Mouse (Mus musculus) heart, embryonic 13.5 days (tissue): ENCODE data around the gene Fam210b. TPM values are rescaled to one million over a fixed set of nuclear protein-coding genes. Genes with fewer than 3 reads are reported as not detected.

Source experiments
- ATAC-seq: fragments of 200-750 bp; cut with Nextera tagmentation; 2 replicates; pipeline ENCODE4 v1.8.0; 2017; ENCODE audit warnings: moderate TSS enrichment; ENCODE audit not compliant: insufficient number of reproducible peaks, low FRiP score, low TSS enrichment; ENCODE audit errors: extremely low read depth
- H3K27ac ChIP-seq: fragments of 300-500 bp; sonication (generic); replicated peaks from 2 replicates; pipeline ENCODE4 v1.5.1; 2015; ENCODE audit warnings: moderate library complexity, mild to moderate bottlenecking, inconsistent platforms
- H3K27me3 ChIP-seq: fragments of 300-500 bp; sonication (generic); replicated peaks from 2 replicates; pipeline ENCODE4 v1.6.1; 2015; ENCODE audit warnings: mild to moderate bottlenecking, inconsistent platforms
- H3K36me3 ChIP-seq: fragments of 300-500 bp; sonication (generic); 2 replicates; pipeline ENCODE4 v1.6.1; 2015; ENCODE audit warnings: mild to moderate bottlenecking, inconsistent platforms
- H3K4me1 ChIP-seq: fragments of 300-500 bp; sonication (generic); 2 replicates; pipeline ENCODE4 v1.6.1; 2015; ENCODE audit warnings: inconsistent platforms
- H3K4me2 ChIP-seq: fragments of 300-500 bp; sonication (generic); 2 replicates; pipeline ENCODE4 v1.6.1; 2015; ENCODE audit warnings: inconsistent platforms, mild to moderate bottlenecking, moderate library complexity
- H3K4me3 ChIP-seq: fragments of 300-500 bp; sonication (generic); 2 replicates; pipeline ENCODE4 v1.5.1; 2015; ENCODE audit warnings: moderate library complexity, mild to moderate bottlenecking, inconsistent platforms
- H3K9ac ChIP-seq: fragments of 300-500 bp; sonication (generic); 2 replicates; pipeline ENCODE4 v1.6.1; 2015; ENCODE audit warnings: inconsistent platforms, mild to moderate bottlenecking, moderate library complexity
- H3K9me3 ChIP-seq: fragments of 300-500 bp; sonication (generic); 2 replicates; pipeline ENCODE4 v1.6.1; 2016; ENCODE audit warnings: inconsistent platforms
- WGBS: fragments of 180-500 bp; shearing (Covaris S2); methylation state at CpG from one replicate; pipeline ENCODE4 v1.1.7; 2015; ENCODE audit warnings: mixed read lengths; 5-methylcytosine and 5-hydroxymethylcytosine counted together
- polyA plus RNA-seq: library from polyadenylated mRNA; unstranded; fragments of >200 nt; fragmentation: Nextera tagmentation; extraction: Ambion mirVana; gene quantifications from 2 replicates; pipeline ENCODE4 v1.2.1, GENCODE M21; 2015

The Fam210b gene
- polyA plus RNA-seq, 1 experiment from 2014 or later, result 19.2 TPM

GRCm38 (mm10) chr2:172350773-172351172, 5.4 kb downstream of the Fam210b start:
- 57% methylated on average over 8 of the region's 8 CpGs for WGBS
- no peak for ATAC-seq
- H3K36me3 ChIP-seq, result peaks cover 35% of the 10 kb centered on the region
- no peak overlapping the region for H3K27ac ChIP-seq
- H3K4me1 ChIP-seq, result peaks cover 42% of the 10 kb centered on the region
- H3K4me2 ChIP-seq, result peak overlapping the region; percentile 91
- H3K4me3 ChIP-seq, result peak overlapping the region; percentile 77
- H3K9ac ChIP-seq, result peak overlapping the region; percentile 64; the same call in 1 of the 2 replicates
- no peaks in the 10 kb centered on the region for H3K9me3 ChIP-seq
- no peaks in the 10 kb centered on the region for H3K27me3 ChIP-seq

DNA sequence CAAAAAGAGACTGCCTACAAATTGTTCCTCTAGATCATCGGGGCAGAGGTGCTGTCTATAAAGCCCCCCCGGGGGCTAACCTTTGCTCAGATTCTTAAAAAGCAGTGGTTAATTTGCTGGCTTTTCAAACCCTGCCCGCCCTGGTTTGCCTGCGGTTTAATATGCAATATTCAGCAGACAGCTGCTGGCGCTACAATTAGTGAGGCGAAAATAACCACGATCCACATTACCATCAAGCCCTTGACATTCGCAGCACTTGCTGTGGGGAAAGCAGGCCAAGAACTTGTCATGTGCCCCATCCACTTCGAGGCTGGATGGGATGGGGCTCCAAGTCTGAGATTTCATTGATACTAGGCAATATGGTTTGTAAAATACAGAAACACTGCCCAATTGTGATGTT, 7.9 kb downstream of the Fam210b start:
- Histone ChIP-seq H3K27ac (no peak overlapping the region), H3K27me3 (no peaks in the 10 kb centered on the region), H3K4me2 (no peak overlapping the region), H3K9ac (no peak overlapping the region), H3K36me3 (peaks cover 60% of the 10 kb centered on the region), H3K4me3 (no peak overlapping the region), H3K9me3 (no peaks in the 10 kb centered on the region), H3K4me1 (peaks cover 23% of the 10 kb centered on the region)
- 81% methylated on average over 9 of the region's 9 CpGs for WGBS
- no peak for ATAC-seq

DNA sequence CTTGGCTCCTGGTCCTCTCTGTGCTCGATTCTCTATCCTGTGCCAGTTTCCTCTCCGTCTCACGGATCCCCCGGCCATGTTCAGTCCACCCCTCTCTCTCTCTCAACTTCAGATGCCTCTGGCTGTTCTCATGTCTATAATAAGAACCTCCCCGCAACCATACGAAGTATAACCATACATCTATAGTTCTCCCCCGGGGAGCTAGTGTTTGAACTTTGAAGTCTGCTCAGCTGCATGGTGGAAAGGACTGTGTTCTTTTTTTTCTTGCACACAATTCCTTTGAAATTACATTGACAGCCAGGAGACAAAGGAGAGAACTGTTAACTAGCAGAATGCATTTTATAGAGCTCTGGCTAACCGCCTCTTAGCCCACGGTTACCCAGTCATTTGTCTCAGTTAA, 9.4 kb downstream of the Fam210b start:
- Histone ChIP-seq H3K36me3 (peaks cover 75% of the 10 kb centered on the region), H3K4me1 (peaks cover 14% of the 10 kb centered on the region), H3K27me3 (no peaks in the 10 kb centered on the region), H3K27ac (no peak overlapping the region), H3K9ac (no peak overlapping the region), H3K4me2 (no peak overlapping the region), H3K4me3 (no peak overlapping the region), H3K9me3 (no peaks in the 10 kb centered on the region)
- 85% methylated on average over 9 of the region's 9 CpGs for WGBS
- ATAC-seq, result no peak

GRCm38 (mm10) chr2:172355833-172356232, 10.5 kb downstream of the Fam210b start:
- no peak overlapping the region for H3K27ac ChIP-seq
- no peak overlapping the region for H3K4me3 ChIP-seq
- no peak for ATAC-seq
- H3K36me3 ChIP-seq, result peaks cover 86% of the 10 kb centered on the region
- 82% methylated on average over 5 of the region's 5 CpGs for WGBS
- no peak overlapping the region for H3K9ac ChIP-seq
- no peaks in the 10 kb centered on the region for H3K9me3 ChIP-seq
- no peaks in the 10 kb centered on the region for H3K27me3 ChIP-seq
- no peak overlapping the region for H3K4me2 ChIP-seq
- H3K4me1 ChIP-seq, result peaks cover 4% of the 10 kb centered on the region

DNA sequence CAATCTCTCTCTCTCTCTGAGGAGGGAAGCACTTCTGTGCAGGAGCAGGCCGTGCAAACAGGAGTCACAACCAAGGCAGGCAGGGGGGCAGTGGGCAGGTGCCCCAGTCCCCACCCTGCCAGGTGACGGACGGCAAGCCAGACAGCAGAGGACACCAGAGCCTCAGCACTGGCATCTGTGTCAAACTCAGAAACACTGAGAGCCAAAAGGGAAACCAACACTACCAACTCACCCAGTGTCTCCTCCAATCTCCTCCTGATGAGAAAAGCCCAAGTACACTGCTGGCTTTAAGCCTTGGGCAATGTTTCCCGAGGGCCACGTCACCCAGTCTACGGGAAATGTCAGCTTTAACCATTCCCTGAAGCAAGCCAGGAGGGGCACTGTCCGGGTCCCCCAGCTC, 17.8 kb downstream of the Fam210b start:
- H3K4me2 ChIP-seq, result no peak overlapping the region
- H3K4me3 ChIP-seq, result no peak overlapping the region
- no peak for ATAC-seq
- H3K9ac ChIP-seq, result no peak overlapping the region
- whole genome bisulfite sequencing, result 82% methylated on average over 7 of the region's 7 CpGs
- H3K36me3 ChIP-seq, result peaks cover 100% of the 10 kb centered on the region
- H3K4me1 ChIP-seq, result peaks cover 13% of the 10 kb centered on the region
- no peak overlapping the region for H3K27ac ChIP-seq
- no peaks in the 10 kb centered on the region for H3K9me3 ChIP-seq
- H3K27me3 ChIP-seq, result no peaks in the 10 kb centered on the region

DNA sequence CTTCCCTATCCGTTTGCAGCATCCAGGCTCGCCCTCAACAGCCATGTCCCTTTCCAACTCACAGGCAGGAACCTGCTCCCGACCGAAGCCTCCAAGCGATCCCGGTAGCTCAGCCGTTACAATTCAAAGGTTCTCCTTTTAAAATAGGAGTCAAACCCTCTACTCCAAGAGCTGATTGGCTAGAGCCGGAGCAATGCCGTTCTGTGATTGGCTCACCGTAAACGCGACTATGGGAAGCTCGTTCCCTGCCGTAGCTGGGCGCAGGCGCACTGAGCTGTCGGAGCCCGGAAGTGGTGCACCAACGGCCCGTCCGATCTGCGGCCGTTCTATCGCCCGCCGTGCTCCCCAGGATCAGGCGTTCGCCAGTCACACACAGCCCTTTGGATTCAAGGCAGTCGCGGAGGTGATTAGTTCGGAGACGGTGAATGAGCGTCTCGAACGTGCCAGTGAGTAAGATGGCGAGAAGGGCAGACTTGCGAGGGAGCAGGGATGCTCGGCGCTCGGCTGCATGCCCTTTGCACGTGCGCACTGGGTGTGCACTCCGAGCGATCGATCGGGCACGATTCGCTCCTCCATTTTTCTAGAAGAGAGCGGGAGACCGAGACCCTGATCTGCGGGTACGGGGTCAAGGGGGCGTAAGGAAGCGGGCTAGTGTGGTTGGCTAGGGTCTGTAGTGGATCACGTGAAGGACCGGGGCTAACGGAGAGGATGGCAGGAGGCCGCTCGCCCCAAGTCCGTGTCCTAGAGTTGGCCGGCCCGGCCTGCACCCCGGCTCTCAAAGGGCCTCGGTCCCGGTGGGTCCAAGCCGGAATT, 25.3 kb downstream of the Fam210b start, which contains the start of the genes Aurka and Cstf1:
TSS of gene Aurka (minus strand) at position 125 of the 813 bp plus-strand sequence.
TSS of gene Cstf1 (plus strand) at position 271 of the 813 bp plus-strand sequence.
- WGBS, result under 1% methylated on average over 66 of the region's 66 CpGs
- Histone ChIP-seq H3K9me3 (no peaks in the 10 kb centered on the region), H3K36me3 (peaks cover 65% of the 10 kb centered on the region), H3K27me3 (no peaks in the 10 kb centered on the region), H3K4me3 (peak within 1 kb of the TSS; percentile 97), H3K9ac (peak within 1 kb of the TSS; percentile 97), H3K4me2 (peak within 1 kb of the TSS; percentile 81), H3K4me1 (peaks cover 44% of the 10 kb centered on the region), H3K27ac (peak within 1 kb of the TSS; percentile 75)
- peak; percentile 90 for ATAC-seq

DNA sequence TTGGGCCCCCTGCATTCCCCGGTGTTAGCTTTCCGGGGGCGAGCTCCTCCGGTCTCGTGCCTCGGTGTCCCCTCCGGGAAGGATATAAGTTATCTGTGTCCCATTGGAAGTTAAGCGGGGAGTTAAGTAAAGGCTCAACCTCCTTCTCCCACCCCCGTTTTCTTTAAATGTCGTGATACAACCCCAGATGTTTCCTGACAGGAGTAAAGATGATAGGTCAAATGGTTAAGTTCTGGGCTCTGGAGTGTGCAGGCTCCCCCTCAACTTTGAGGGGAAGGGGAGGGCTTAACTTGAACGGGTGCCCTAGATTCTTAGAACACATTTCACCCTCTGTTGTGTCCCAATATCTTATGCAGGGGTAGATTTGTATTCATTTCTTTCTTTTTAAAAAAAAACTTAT, 25.9 kb downstream of the Fam210b start:
- H3K9me3 ChIP-seq, result no peaks in the 10 kb centered on the region
- ATAC-seq, result no peak
- WGBS, result 0% methylated on average over 11 of the region's 11 CpGs
- H3K27ac ChIP-seq, result peak overlapping the region; percentile 70
- H3K4me1 ChIP-seq, result peaks cover 44% of the 10 kb centered on the region
- peaks cover 65% of the 10 kb centered on the region for H3K36me3 ChIP-seq
- H3K4me3 ChIP-seq, result peak overlapping the region; percentile 97
- peak overlapping the region; percentile 97 for H3K9ac ChIP-seq
- peak overlapping the region; percentile 81 for H3K4me2 ChIP-seq
- no peaks in the 10 kb centered on the region for H3K27me3 ChIP-seq

DNA sequence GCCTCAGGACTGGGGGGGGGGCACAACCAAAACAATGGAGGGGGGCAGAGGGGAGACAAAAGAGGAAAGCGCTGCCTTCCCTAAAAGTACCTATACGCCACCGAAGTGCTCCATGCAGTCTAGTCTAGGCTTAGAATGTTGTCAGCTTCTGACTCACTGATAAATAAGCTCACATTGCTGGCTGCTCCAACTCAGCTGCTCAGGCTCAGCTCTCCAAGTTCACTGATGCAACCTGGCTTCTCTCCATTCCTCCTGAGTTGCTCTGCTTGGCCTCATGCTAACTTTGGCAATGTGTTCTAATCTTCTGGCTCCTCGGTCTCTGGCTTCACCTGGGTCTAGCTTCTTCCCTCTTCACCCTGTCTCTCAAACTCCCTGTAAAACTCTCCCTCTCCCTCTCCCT, 31.2 kb downstream of the Fam210b start:
- H3K36me3 ChIP-seq, result peaks cover 89% of the 10 kb centered on the region
- no peaks in the 10 kb centered on the region for H3K9me3 ChIP-seq
- WGBS, result 82% methylated on average over 4 of the region's 4 CpGs
- H3K9ac ChIP-seq, result no peak overlapping the region
- H3K27me3 ChIP-seq, result no peaks in the 10 kb centered on the region
- H3K27ac ChIP-seq, result no peak overlapping the region
- no peak for ATAC-seq
- no peak overlapping the region for H3K4me2 ChIP-seq
- no peak overlapping the region for H3K4me3 ChIP-seq
- H3K4me1 ChIP-seq, result peaks cover 10% of the 10 kb centered on the region

- 58% methylated on average over 5 of the region's 5 CpGs for WGBS
- H3K27me3 ChIP-seq, result no peaks in the 10 kb centered on the region
- H3K9ac ChIP-seq, result no peak overlapping the region
- no peak overlapping the region for H3K4me2 ChIP-seq
- peaks cover 94% of the 10 kb centered on the region for H3K36me3 ChIP-seq
- peaks cover 5% of the 10 kb centered on the region for H3K4me1 ChIP-seq
- no peak for ATAC-seq
- H3K4me3 ChIP-seq, result no peak overlapping the region
- H3K27ac ChIP-seq, result no peak overlapping the region
- no peaks in the 10 kb centered on the region for H3K9me3 ChIP-seq
Measured at GRCm38 (mm10) chr2:172376999-172377515, 31.7 kb downstream of the Fam210b start.

DNA sequence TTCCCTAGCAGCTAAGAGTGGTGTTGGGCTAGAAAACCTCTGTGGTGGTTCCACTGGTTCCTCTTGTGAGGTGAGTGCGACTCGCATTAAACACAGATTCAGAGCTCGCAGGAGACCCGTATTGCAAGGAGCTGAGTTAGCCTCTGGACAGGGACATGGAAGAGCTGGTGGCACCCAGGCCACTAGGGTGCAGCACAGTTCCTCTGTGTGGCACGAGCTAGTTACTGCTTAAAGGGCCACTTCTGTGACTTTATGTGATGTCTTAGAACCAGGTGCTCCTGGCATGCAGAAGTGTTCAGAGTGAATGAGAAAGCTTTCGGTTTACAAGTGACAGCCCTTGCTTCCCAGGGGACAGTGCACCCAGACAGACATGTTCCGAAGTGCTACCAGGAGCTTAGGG, 33.0 kb downstream of the Fam210b start:
- no peaks in the 10 kb centered on the region for H3K4me1 ChIP-seq
- H3K9ac ChIP-seq, result no peak overlapping the region
- no peak overlapping the region for H3K4me2 ChIP-seq
- no peaks in the 10 kb centered on the region for H3K27me3 ChIP-seq
- H3K27ac ChIP-seq, result no peak overlapping the region
- ATAC-seq, result no peak
- WGBS, result 63% methylated on average over 7 of the region's 7 CpGs
- H3K4me3 ChIP-seq, result no peak overlapping the region
- H3K9me3 ChIP-seq, result no peaks in the 10 kb centered on the region
- peaks cover 97% of the 10 kb centered on the region for H3K36me3 ChIP-seq

DNA sequence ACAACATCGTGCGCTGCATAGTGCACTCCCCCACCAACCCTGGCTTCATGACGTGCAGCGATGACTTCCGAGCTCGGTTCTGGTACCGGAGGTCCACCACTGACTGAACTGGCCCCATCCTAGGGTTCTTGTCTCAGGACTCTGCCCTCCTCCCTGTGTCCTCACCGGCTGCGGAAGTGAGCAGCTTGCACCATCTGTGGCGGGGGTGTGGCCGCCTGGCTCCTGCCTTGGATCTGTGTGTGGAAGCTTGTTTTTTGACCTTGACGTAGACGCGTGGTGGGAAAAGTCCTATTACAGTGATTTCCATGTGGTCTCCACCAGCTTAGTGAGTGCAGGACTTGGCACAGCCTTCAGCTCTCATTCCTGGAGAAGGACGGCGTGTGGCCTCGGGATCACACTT, 35.1 kb downstream of the Fam210b start:
- Histone ChIP-seq H3K27ac (no peak overlapping the region), H3K27me3 (no peaks in the 10 kb centered on the region), H3K4me1 (peaks cover 6% of the 10 kb centered on the region), H3K36me3 (peaks cover 78% of the 10 kb centered on the region), H3K4me3 (no peak overlapping the region), H3K9me3 (no peaks in the 10 kb centered on the region), H3K4me2 (no peak overlapping the region), H3K9ac (no peak overlapping the region)
- WGBS, result 92% methylated on average over 17 of the region's 17 CpGs
- ATAC-seq, result no peak

DNA sequence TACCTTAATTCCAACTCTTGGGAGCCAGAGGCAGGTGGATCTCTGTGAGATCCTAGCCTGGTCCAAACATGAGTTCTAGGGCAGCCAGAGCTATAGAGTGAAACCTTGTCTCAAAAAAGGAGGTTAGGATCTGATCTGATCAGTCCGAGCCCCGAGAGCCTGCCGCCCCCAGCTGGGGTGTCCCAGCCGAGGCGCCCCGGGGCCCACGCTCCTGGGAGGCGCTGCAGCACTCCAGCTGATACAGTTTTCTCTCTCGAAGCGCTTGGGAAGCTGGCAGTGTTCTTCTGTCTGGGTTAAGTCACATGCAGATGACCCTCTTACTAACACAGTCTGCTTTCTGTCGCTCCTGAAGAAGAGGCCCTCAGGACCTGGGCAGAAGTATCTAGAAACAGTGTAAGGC, 36.0 kb downstream of the Fam210b start:
- H3K36me3 ChIP-seq, result peaks cover 69% of the 10 kb centered on the region
- H3K4me3 ChIP-seq, result no peak overlapping the region
- no peaks in the 10 kb centered on the region for H3K27me3 ChIP-seq
- ATAC-seq, result no peak
- 89% methylated on average over 11 of the region's 11 CpGs for WGBS
- no peaks in the 10 kb centered on the region for H3K9me3 ChIP-seq
- H3K4me2 ChIP-seq, result no peak overlapping the region
- H3K27ac ChIP-seq, result no peak overlapping the region
- no peak overlapping the region for H3K9ac ChIP-seq
- peaks cover 6% of the 10 kb centered on the region for H3K4me1 ChIP-seq
